Mouse (Mus musculus) heart, postnatal 0 days (tissue): ENCODE measurements around the gene Kcnk15. TPM values are rescaled to one million over a fixed set of nuclear protein-coding genes. Genes with fewer than 3 reads are reported as not detected.

Experiments
- ATAC-seq: fragments of 200-750 bp; cut with Nextera tagmentation; 2 replicates; pipeline ENCODE4 v1.8.0; 2017; ENCODE audit warnings: low read depth, moderate number of reproducible peaks, moderate library complexity; ENCODE audit not compliant: insufficient read depth
- DNase-seq: peaks from one replicate; pipeline ENCODE4 v3.0.0-alpha.2; 2016; ENCODE audit warnings: low spot score
- H3K27ac ChIP-seq: fragments of 300-500 bp; sonication (generic); 2 replicates; pipeline ENCODE4 v1.5.1; 2014; ENCODE audit warnings: low read depth, mild to moderate bottlenecking
- H3K27me3 ChIP-seq: fragments of 300-500 bp; sonication (generic); 2 replicates; pipeline ENCODE4 v1.6.1; 2014; ENCODE audit warnings: low read length, mixed read lengths; ENCODE audit not compliant: control insufficient read depth, insufficient read depth
- H3K36me3 ChIP-seq: fragments of 300-500 bp; sonication (generic); replicated peaks from 2 replicates; pipeline ENCODE4 v1.6.1; 2014; ENCODE audit warnings: low read length, mixed read lengths; ENCODE audit not compliant: control insufficient read depth, insufficient read depth
- H3K4me1 ChIP-seq: fragments of 300-500 bp; sonication (generic); 2 replicates; pipeline ENCODE4 v1.6.1; 2014; ENCODE audit warnings: antibody characterized with exemption; ENCODE audit not compliant: control insufficient read depth, insufficient read depth
- H3K4me2 ChIP-seq: fragments of 300-500 bp; sonication (generic); 2 replicates; pipeline ENCODE4 v1.6.1; 2014; ENCODE audit warnings: low read depth, mild to moderate bottlenecking, low read length, moderate library complexity
- H3K4me3 ChIP-seq: fragments of 300-500 bp; sonication (generic); 2 replicates; pipeline ENCODE4 v1.5.1; 2014; ENCODE audit warnings: low read depth, low read length
- H3K9ac ChIP-seq: fragments of 300-500 bp; sonication (generic); replicated peaks from 2 replicates; pipeline ENCODE4 v1.6.1; 2014; ENCODE audit warnings: low read depth, low read length, mixed read lengths
- H3K9me3 ChIP-seq: fragments of 300-500 bp; sonication (generic); replicated peaks from 2 replicates; pipeline ENCODE4 v1.6.1; 2016; ENCODE audit warnings: low read length; ENCODE audit not compliant: control insufficient read depth
- CTCF ChIP-seq: IDR thresholded peaks from 2 replicates; pipeline ENCODE4 v1.5.1; 2016; ENCODE audit warnings: antibody characterized with exemption, control low read depth, low read depth
- EP300 ChIP-seq: IDR thresholded peaks from 2 replicates; pipeline ENCODE4 v1.6.1; 2016; ENCODE audit warnings: antibody characterized with exemption, low read depth
- WGBS: fragments of 180-500 bp; shearing (Covaris S2); extraction: QIAGEN DNeasy Blood & Tissue Kit; methylation state at CpG from one replicate; pipeline ENCODE4 v1.1.7; 2014; 5-methylcytosine and 5-hydroxymethylcytosine counted together
- polyA plus RNA-seq: library from polyadenylated mRNA; unstranded; fragments of >200 nt; fragmentation: Nextera tagmentation; extraction: Ambion mirVana; gene quantifications from 2 replicates; pipeline ENCODE4 v1.2.1, GENCODE M21; 2015
- total RNA-seq: library from RNA; depleted of rRNA; stranded (reverse); fragments of >200 nt; gene quantifications from 2 replicates; pipeline ENCODE4 v1.2.3, GENCODE M21; 2014; ENCODE audit warnings: low replicate concordance

Kcnk15 gene
- total and polyA plus RNA-seq, 2 experiments from 2014 or later, result not detected

- no peak for ATAC-seq
- H3K36me3 ChIP-seq, result no peaks in the 10 kb centered on the region
- WGBS, result 84% methylated on average over 7 of the region's 7 CpGs
- H3K4me2 ChIP-seq, result no peak overlapping the region
- H3K9ac ChIP-seq, result no peak overlapping the region
- TF ChIP-seq CTCF (no peak), EP300 (no peak)
- no peaks in the 10 kb centered on the region for H3K9me3 ChIP-seq
- H3K4me1 ChIP-seq, result no peaks in the 10 kb centered on the region
- no peak overlapping the region for H3K4me3 ChIP-seq
- peaks cover 17% of the 10 kb centered on the region; the same call in 1 of the 2 replicates for H3K27me3 ChIP-seq
- no peak for DNase-seq
- no peak overlapping the region for H3K27ac ChIP-seq
These were observed 43.6 kb downstream of the Kcnk15 start for GRCm38 (mm10) chr2:163897026-163897425.

- Histone ChIP-seq H3K36me3 (no peaks in the 10 kb centered on the region), H3K27me3 (peaks cover 17% of the 10 kb centered on the region; the same call in 1 of the 2 replicates), H3K4me3 (no peak overlapping the region), H3K9ac (no peak overlapping the region), H3K9me3 (no peaks in the 10 kb centered on the region), H3K27ac (no peak overlapping the region), H3K4me1 (no peaks in the 10 kb centered on the region), H3K4me2 (no peak overlapping the region)
- no peak for DNase-seq
- TF ChIP-seq EP300 (no peak), CTCF (no peak)
- no peak for ATAC-seq
- WGBS, result 63% methylated on average over 7 of the region's 7 CpGs
These were observed 44.6 kb downstream of the Kcnk15 start for GRCm38 (mm10) chr2:163897988-163898535.

- Histone ChIP-seq H3K36me3 (no peaks in the 10 kb centered on the region), H3K4me1 (no peaks in the 10 kb centered on the region), H3K4me2 (no peak overlapping the region), H3K27ac (no peak overlapping the region), H3K4me3 (no peak overlapping the region), H3K9ac (no peak overlapping the region), H3K27me3 (0 out of 2 replicates have a peak, but pooled peaks cover 13% of the 10 kb centered on the region), H3K9me3 (no peaks in the 10 kb centered on the region)
- 0 out of 2 replicates have a peak, but pooled peaks have one; percentile 33 for ATAC-seq
- no peak for DNase-seq
- WGBS, result 27% methylated on average over 14 of the region's 14 CpGs
- TF ChIP-seq EP300, result no peak
- no peak for TF ChIP-seq CTCF
These were observed 46.5 kb downstream of the Kcnk15 start for GRCm38 (mm10) chr2:163899910-163900411.

- DNase-seq (no peak), ATAC-seq (no peak)
- Histone ChIP-seq H3K4me2 (no peak overlapping the region), H3K4me3 (no peak overlapping the region), H3K36me3 (no peaks in the 10 kb centered on the region), H3K9me3 (no peaks in the 10 kb centered on the region), H3K4me1 (no peaks in the 10 kb centered on the region), H3K27me3 (0 out of 2 replicates have a peak, but pooled peaks cover 19% of the 10 kb centered on the region), H3K27ac (no peak overlapping the region), H3K9ac (no peak overlapping the region)
- TF ChIP-seq CTCF, result no peak
- TF ChIP-seq EP300, result no peak
- WGBS, result 69% methylated on average over 7 of the region's 7 CpGs
These were observed 47.6 kb downstream of the Kcnk15 start for GRCm38 (mm10) chr2:163901043-163901442.

GRCm38 (mm10) chr2:163902448-163902847, 49.0 kb downstream of the Kcnk15 start:
- 59% methylated on average over 4 of the region's 4 CpGs for WGBS
- H3K27ac ChIP-seq, result no peak overlapping the region

More at GRCm38 (mm10) chr2:163902448-163902847, 49.0 kb downstream of the Kcnk15 start:
- Histone ChIP-seq H3K27me3 (peaks cover 30% of the 10 kb centered on the region; the same call in 1 of the 2 replicates), H3K9ac (no peak overlapping the region), H3K4me2 (no peak overlapping the region), H3K4me3 (no peak overlapping the region), H3K9me3 (no peaks in the 10 kb centered on the region), H3K4me1 (no peaks in the 10 kb centered on the region), H3K36me3 (no peaks in the 10 kb centered on the region)
- no peak for DNase-seq
- ATAC-seq, result no peak
- TF ChIP-seq CTCF (no peak), EP300 (no peak)
